Mouse (Mus musculus) myocyte (in vitro differentiated cells): ENCODE data around the gene Tesc. TPM values are rescaled to one million over a fixed set of nuclear protein-coding genes. Genes with fewer than 3 reads are reported as not detected.

Experiments used
- H3K27me3 ChIP-seq: one replicate; pipeline ENCODE4 v1.6.1; 2011; ENCODE audit not compliant: control insufficient read depth, insufficient read depth, insufficient read length
- H3K36me3 ChIP-seq: one replicate; pipeline ENCODE4 v1.6.1; 2011; ENCODE audit not compliant: control insufficient read depth, insufficient read depth
- H3K4me2 ChIP-seq: one replicate; pipeline ENCODE4 v1.6.1; 2011; ENCODE audit warnings: low read depth, control low read depth
- H3K4me3 ChIP-seq: one replicate; pipeline ENCODE4 v1.5.1; 2011; ENCODE audit warnings: mild to moderate bottlenecking, control low read depth, moderate library complexity
- H3K79me2 ChIP-seq: one replicate; pipeline ENCODE4 v1.6.1; 2011; ENCODE audit not compliant: control insufficient read depth, insufficient read depth
- H3ac ChIP-seq: one replicate; pipeline ENCODE4 v1.6.1; 2011; ENCODE audit not compliant: control insufficient read depth, insufficient read length
- CEBPB ChIP-seq: IDR thresholded peaks from 2 replicates; pipeline ENCODE4 v1.6.1; 2011; ENCODE audit warnings: mild to moderate bottlenecking, moderate library complexity; ENCODE audit not compliant: poor library complexity, insufficient read depth, severe bottlenecking
- E2F4 ChIP-seq: IDR thresholded peaks from one replicate; pipeline ENCODE4 v1.6.1; 2011; ENCODE audit warnings: mild to moderate bottlenecking, control low read depth, moderate library complexity; ENCODE audit not compliant: insufficient read depth
- MAX ChIP-seq: IDR thresholded peaks from one replicate; pipeline ENCODE4 v1.6.1; 2011; ENCODE audit warnings: low read depth, mild to moderate bottlenecking, control low read depth
- MYOD1 ChIP-seq, 3 experiments: IDR thresholded peaks; one replicate each; pipeline ENCODE4 v1.6.1; 2011; ENCODE audit warnings: control low read depth in 2 of 3, low read depth in 2 of 3, mild to moderate bottlenecking in 2 of 3, moderate library complexity in 1 of 3; ENCODE audit not compliant: insufficient read length in 2 of 3, control insufficient read depth in 1 of 3
- MYOG ChIP-seq, 3 experiments: IDR thresholded peaks; one replicate each; pipeline ENCODE4 v1.6.1; 2011; ENCODE audit warnings: control low read depth in 2 of 3, low read depth in 2 of 3, mild to moderate bottlenecking in 2 of 3; ENCODE audit not compliant: insufficient read length in 2 of 3, control insufficient read depth in 1 of 3, insufficient read depth in 1 of 3
- POLR2A ChIP-seq: IDR thresholded peaks from one replicate; pipeline ENCODE4 v1.6.1; 2011; ENCODE audit warnings: low read depth, mild to moderate bottlenecking, control low read depth, moderate library complexity; ENCODE audit not compliant: insufficient read length
- POLR2AphosphoS2 ChIP-seq: IDR thresholded peaks from one replicate; pipeline ENCODE4 v1.6.1; 2011; ENCODE audit warnings: low read depth, control low read depth; ENCODE audit not compliant: insufficient read length
- REST ChIP-seq: IDR thresholded peaks from one replicate; pipeline ENCODE4 v1.6.1; 2011; ENCODE audit warnings: mild to moderate bottlenecking, control low read depth, moderate library complexity; ENCODE audit not compliant: insufficient read depth, insufficient read length
- SRF ChIP-seq: IDR thresholded peaks from one replicate; pipeline ENCODE4 v1.6.1; 2011; ENCODE audit warnings: low read depth; ENCODE audit not compliant: control insufficient read depth, insufficient read length
- TCF12 ChIP-seq: IDR thresholded peaks from one replicate; pipeline ENCODE4 v1.6.1; 2011; ENCODE audit warnings: mild to moderate bottlenecking, control low read depth; ENCODE audit not compliant: poor library complexity, insufficient read depth, severe bottlenecking
- TCF3 ChIP-seq: IDR thresholded peaks from one replicate; pipeline ENCODE4 v1.6.1; 2011; ENCODE audit warnings: low read depth, control low read depth; ENCODE audit not compliant: insufficient read length
- USF1 ChIP-seq: IDR thresholded peaks from one replicate; pipeline ENCODE4 v1.6.1; 2011; ENCODE audit warnings: low read depth, mild to moderate bottlenecking, control low read depth, moderate library complexity
- polyA plus RNA-seq: library from polyadenylated mRNA; unstranded; fragments of >200 nt; fragmentation: generic; extraction: Trizol; gene quantifications from one replicate; pipeline ENCODE4 v1.2.1, GENCODE M21; 2012; ENCODE audit warnings: missing spikeins

The Tesc gene
- polyA plus RNA-seq, 1 experiment, result 3.1 TPM

DNA sequence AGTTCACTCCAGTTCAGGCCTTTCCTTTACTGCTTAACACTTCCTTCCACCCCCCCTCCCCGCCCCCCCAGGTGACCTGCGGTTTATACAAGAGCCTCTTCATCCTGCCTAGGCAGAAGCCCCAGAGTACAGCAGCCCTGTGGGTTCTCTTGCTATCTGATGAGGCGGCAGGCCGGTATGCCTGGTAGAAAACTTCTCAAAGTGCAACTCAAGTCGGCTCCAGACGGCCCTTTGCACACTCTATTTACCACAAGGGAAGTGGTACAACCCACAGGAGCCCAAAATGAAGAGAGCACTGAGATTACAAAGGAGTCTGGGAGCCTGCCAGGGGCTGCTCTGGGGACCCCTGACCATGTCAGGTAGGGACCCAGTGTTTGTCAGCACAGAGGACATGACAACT is 54.5 kb downstream of the Tesc start:
- H3K36me3 ChIP-seq, result no peaks in the 10 kb centered on the region
- no peak overlapping the region for H3K4me2 ChIP-seq
- TF ChIP-seq MYOG (IDR thresholded peaks at IDR 0.05; ENCODE audit: control insufficient read depth in 1 of 3, insufficient read depth in 1 of 3, insufficient read length in 2 of 3, low read depth in 2 of 3) (no peak), CEBPB (no peak), MYOD1 (IDR thresholded peaks at IDR 0.05; ENCODE audit: control insufficient read depth in 1 of 3, insufficient read length in 2 of 3, low read depth in 2 of 3) (no peak), POLR2AphosphoS2 (no peak), POLR2A (no peak), TCF12 (no peak), TCF3 (no peak), SRF (no peak), E2F4 (no peak), USF1 (no peak), MAX (no peak), REST (no peak)
- peaks cover 4% of the 10 kb centered on the region for H3K79me2 ChIP-seq
- no peak overlapping the region for H3ac ChIP-seq
- no peak overlapping the region for H3K4me3 ChIP-seq
- no peaks in the 10 kb centered on the region for H3K27me3 ChIP-seq

DNA sequence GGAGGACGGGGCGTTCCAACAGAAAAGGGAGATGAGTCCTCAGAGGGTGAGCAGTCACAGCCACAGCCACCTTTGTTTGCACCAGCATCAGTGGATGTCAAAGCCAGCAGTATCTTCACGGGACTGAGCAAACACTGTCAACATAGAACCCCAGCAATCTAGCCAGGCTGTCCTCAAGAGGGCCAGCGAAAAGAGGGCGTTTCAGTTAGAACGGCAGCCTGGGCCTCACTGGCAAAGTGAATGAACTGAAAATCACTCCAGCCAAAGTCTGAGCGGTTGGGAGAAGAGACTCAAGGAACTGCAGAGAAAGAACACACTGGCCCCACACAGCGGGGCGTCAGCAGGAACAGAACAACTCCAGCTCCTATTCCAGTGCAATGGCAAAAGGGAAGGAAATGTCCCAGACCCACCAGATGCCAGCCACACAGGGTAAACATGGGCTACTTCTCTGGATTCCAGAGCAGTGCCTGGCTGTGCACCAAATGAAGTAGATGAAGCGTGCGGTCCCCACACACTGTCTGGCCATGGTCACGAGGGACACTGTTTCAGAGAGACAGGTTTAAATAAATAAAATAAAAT is 55.6 kb downstream of the Tesc start:
- Histone ChIP-seq H3K79me2 (peaks cover 4% of the 10 kb centered on the region), H3ac (no peak overlapping the region), H3K36me3 (no peaks in the 10 kb centered on the region), H3K27me3 (no peaks in the 10 kb centered on the region), H3K4me2 (no peak overlapping the region), H3K4me3 (no peak overlapping the region)
- no peak for TF ChIP-seq POLR2A

GRCm38 (mm10) chr5:118084171-118084727 is 56.7 kb downstream of the Tesc start:
- H3K79me2 ChIP-seq, result peaks cover 4% of the 10 kb centered on the region
- H3K4me2 ChIP-seq, result no peak overlapping the region
- no peak for TF ChIP-seq POLR2A
- H3K27me3 ChIP-seq, result no peaks in the 10 kb centered on the region
- H3K36me3 ChIP-seq, result no peaks in the 10 kb centered on the region
- no peak overlapping the region for H3ac ChIP-seq
- no peak overlapping the region for H3K4me3 ChIP-seq

DNA sequence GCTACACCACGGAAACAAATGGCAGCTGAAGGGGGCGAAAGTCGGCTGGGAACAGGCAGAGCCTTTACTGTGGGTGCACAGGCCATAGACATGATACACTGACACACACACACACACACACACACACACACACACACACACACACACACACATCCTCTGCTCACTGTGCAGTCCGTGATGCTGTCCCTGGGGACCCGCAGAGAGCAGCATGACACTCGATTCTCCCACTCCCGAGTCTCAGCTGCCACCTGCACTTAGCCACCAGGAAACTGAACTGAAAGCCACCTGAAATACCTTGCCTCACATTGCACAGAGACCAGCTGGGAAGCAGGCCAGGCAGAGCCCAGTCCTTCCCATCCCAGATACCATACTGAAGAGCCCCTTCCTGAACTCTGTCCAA is 57.8 kb downstream of the Tesc start:
- H3K4me3 ChIP-seq, result no peak overlapping the region
- H3K27me3 ChIP-seq, result no peaks in the 10 kb centered on the region
- TF ChIP-seq CEBPB, result no peak
- TF ChIP-seq SRF, result no peak
- no peak for TF ChIP-seq USF1
- TF ChIP-seq E2F4, result no peak
- no peak for TF ChIP-seq TCF3
- TF ChIP-seq POLR2AphosphoS2, result no peak
- no peak for TF ChIP-seq TCF12
- TF ChIP-seq MYOD1 (IDR thresholded peaks at IDR 0.05; ENCODE audit: control insufficient read depth in 1 of 3, insufficient read length in 2 of 3, low read depth in 2 of 3), result no peak
- TF ChIP-seq REST, result no peak
- no peak for TF ChIP-seq MAX
- TF ChIP-seq MYOG (IDR thresholded peaks at IDR 0.05; ENCODE audit: control insufficient read depth in 1 of 3, insufficient read depth in 1 of 3, insufficient read length in 2 of 3, low read depth in 2 of 3), result no peak
- no peak for TF ChIP-seq POLR2A
- H3K36me3 ChIP-seq, result peaks cover 2% of the 10 kb centered on the region
- peaks cover 4% of the 10 kb centered on the region for H3K79me2 ChIP-seq
- H3ac ChIP-seq, result no peak overlapping the region
- no peak overlapping the region for H3K4me2 ChIP-seq

DNA sequence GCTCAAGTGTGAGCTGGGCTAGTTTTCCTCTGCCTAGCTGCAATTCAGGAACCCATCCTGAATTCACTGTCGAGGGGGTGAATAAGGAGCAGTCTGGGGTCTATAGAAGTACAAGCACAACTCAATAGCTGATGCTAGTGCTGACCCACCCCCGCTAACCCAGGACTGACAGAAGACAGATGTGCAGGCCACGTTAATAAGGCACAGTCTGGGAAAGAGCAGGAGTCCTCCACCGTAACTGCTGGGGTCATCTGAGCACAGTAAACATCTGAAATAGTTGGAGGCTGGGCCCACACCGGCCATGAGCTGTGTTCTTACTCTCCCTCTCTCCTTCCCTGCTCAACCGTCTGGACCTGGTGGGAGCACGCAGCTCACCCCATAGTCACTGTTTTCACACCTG is 59.4 kb downstream of the Tesc start:
- no peak overlapping the region for H3K4me3 ChIP-seq
- no peak for TF ChIP-seq MYOG (IDR thresholded peaks at IDR 0.05; ENCODE audit: control insufficient read depth in 1 of 3, insufficient read depth in 1 of 3, insufficient read length in 2 of 3, low read depth in 2 of 3)
- no peak for TF ChIP-seq TCF12
- TF ChIP-seq POLR2AphosphoS2, result no peak
- TF ChIP-seq TCF3, result no peak
- TF ChIP-seq MYOD1 (IDR thresholded peaks at IDR 0.05; ENCODE audit: control insufficient read depth in 1 of 3, insufficient read length in 2 of 3, low read depth in 2 of 3), result no peak
- TF ChIP-seq SRF, result no peak
- TF ChIP-seq USF1, result no peak
- TF ChIP-seq CEBPB, result no peak
- no peak for TF ChIP-seq MAX
- TF ChIP-seq E2F4, result no peak
- no peak for TF ChIP-seq REST
- no peak for TF ChIP-seq POLR2A
- peaks cover 9% of the 10 kb centered on the region for H3K36me3 ChIP-seq
- no peak overlapping the region for H3ac ChIP-seq
- peaks cover 4% of the 10 kb centered on the region for H3K79me2 ChIP-seq
- no peak overlapping the region for H3K4me2 ChIP-seq
- no peaks in the 10 kb centered on the region for H3K27me3 ChIP-seq
